Mouse (Mus musculus): ENCODE measurements around the gene Galnt10. TPM values are rescaled to one million over a fixed set of nuclear protein-coding genes. Genes with fewer than 3 reads are reported as not detected.

Galnt10 gene
- polyA plus RNA-seq, 1 experiment from 2014 or later = 13.0 TPM

DNA sequence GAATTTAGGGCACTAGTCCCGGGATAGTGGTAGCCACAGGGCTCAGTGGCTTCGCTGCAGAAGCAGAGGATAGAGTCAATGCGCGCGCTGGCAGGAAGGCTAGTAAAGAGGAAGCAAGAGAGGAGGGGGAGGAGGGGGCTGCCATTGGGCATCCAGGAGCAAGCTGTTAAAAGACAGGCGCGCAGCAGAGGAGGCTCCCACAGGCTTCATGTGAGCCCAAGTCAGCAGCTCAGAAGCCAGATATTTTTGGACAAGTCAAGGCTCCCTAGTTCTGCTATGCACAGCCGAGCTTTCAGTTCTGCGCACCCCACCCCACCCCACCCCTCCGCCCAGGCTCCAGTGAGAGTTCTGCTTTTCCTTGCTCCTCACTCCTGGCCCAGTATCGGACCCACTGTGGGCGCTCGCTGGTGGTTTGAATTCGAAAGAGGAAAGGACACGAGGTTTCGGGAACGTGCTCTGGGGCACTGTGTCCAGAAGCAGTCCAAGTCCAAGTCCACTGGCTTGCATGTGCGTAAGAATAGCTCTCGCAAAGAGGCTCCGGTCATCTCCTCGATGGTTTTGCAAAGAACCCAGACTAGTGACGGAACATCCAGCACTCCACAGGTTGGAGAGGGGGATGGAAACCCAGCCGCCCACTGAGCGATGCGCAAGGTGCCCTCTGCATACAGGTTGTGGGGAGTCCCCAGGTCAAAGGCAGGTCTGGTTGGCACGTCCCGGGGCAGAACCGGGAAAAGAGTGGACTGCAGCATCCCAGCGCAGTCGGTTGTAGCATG, 811 bp upstream of the Galnt10 start:
- peaks cover 2% of the 10 kb centered on the region; the same call in 1 of the 2 replicates for H3K27me3 ChIP-seq
- peak overlapping the region; percentile 85 for H3K27ac ChIP-seq (replicated peaks)
- peak overlapping the region; percentile 74 for H3K9ac ChIP-seq
- H3K4me2 ChIP-seq = peak overlapping the region; percentile 99
- no peaks in the 10 kb centered on the region for H3K36me3 ChIP-seq
- H3K9me3 ChIP-seq = no peaks in the 10 kb centered on the region
- H3K4me3 ChIP-seq = peak overlapping the region; percentile 76
- WGBS = under 1% methylated on average over 30 of the region's 30 CpGs
- peak; percentile 76 for ATAC-seq (ENCODE audit: low read depth)
- H3K4me1 ChIP-seq (replicated peaks) = peaks cover 41% of the 10 kb centered on the region

DNA sequence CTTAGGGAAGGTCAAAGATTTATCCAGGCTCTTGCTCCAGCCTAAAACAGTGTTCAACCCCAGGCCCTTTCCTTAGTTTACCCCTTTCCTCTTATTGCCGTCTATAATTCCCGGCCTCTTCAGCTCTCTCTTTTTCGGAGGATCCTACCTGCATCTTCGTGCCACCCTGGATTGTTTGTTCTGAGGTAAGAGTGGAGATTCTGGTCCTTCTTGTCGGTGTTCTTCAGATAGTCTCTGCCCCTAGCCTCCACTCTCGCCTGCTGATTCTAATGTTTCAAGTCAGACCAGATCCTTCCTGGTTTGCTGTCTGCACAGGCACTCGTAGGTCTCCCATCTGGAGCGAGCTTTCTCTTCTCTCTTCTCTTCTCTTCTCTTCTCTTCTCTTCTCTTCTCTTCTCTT, 605 bp downstream of the Galnt10 start:
- 26% methylated on average over 8 of the region's 8 CpGs for WGBS
- Histone ChIP-seq H3K4me2 (peak overlapping the region; percentile 99), H3K27me3 (peaks cover 2% of the 10 kb centered on the region; the same call in 1 of the 2 replicates), H3K36me3 (no peaks in the 10 kb centered on the region), H3K27ac (replicated peaks) (no peak overlapping the region), H3K9ac (peak overlapping the region; percentile 74), H3K4me1 (replicated peaks) (peaks cover 53% of the 10 kb centered on the region), H3K9me3 (no peaks in the 10 kb centered on the region), H3K4me3 (peak overlapping the region; percentile 76)
- no peak for ATAC-seq (ENCODE audit: low read depth)

- Histone ChIP-seq H3K4me2 (peak overlapping the region; percentile 99), H3K36me3 (no peaks in the 10 kb centered on the region), H3K27ac (replicated peaks) (no peak overlapping the region), H3K4me3 (peak overlapping the region; percentile 76), H3K27me3 (peaks cover 2% of the 10 kb centered on the region; the same call in 1 of the 2 replicates), H3K4me1 (replicated peaks) (peaks cover 57% of the 10 kb centered on the region), H3K9me3 (no peaks in the 10 kb centered on the region), H3K9ac (peak overlapping the region; percentile 74; the same call in 1 of the 2 replicates)
- ATAC-seq (ENCODE audit: low read depth) = no peak
- 26% methylated on average over 1 of the region's 1 CpGs for WGBS
Observed at GRCm38 (mm10) chr11:57646416-57646815, 1.2 kb downstream of the Galnt10 start.

- H3K4me3 ChIP-seq = peak overlapping the region; percentile 76; the same call in 1 of the 2 replicates
- WGBS = 75% methylated on average over 8 of the region's 8 CpGs
- no peaks in the 10 kb centered on the region for H3K9me3 ChIP-seq
- no peak overlapping the region for H3K27ac ChIP-seq (replicated peaks)
- no peak for ATAC-seq (ENCODE audit: low read depth)
- H3K4me1 ChIP-seq (replicated peaks) = peaks cover 62% of the 10 kb centered on the region
- H3K36me3 ChIP-seq = no peaks in the 10 kb centered on the region
- H3K4me2 ChIP-seq = peak overlapping the region; percentile 99
- H3K27me3 ChIP-seq = peaks cover 2% of the 10 kb centered on the region; the same call in 1 of the 2 replicates
- no peak overlapping the region for H3K9ac ChIP-seq
Observed at GRCm38 (mm10) chr11:57646940-57647339, 1.7 kb downstream of the Galnt10 start.

DNA sequence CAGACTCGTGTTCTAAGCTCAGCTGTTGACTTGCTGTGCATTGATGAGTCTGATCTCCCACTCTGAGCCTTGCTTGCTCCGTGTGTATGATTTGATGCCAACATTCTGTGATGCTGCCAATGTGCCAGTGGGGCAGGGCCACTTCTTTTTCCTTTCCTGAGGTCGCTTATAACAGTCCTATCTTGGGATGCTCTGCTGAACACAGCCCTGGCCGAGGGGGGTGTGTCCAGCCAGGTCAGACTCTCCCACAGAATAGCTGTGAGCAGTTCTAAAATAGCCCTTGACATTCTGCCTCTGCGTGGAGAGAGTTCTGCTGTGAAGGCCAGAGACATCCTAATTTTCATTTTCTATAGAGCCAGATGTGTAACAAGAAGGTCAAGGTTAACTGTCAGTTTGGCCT, 2.2 kb downstream of the Galnt10 start:
- Histone ChIP-seq H3K4me2 (peak overlapping the region; percentile 99), H3K9me3 (no peaks in the 10 kb centered on the region), H3K4me1 (replicated peaks) (peaks cover 62% of the 10 kb centered on the region), H3K27me3 (peaks cover 2% of the 10 kb centered on the region; the same call in 1 of the 2 replicates), H3K4me3 (no peak overlapping the region), H3K27ac (replicated peaks) (no peak overlapping the region), H3K9ac (0 out of 2 replicates have a peak overlapping the region, but pooled peaks have one; percentile 14), H3K36me3 (no peaks in the 10 kb centered on the region)
- ATAC-seq (ENCODE audit: low read depth) = no peak
- 51% methylated on average over 5 of the region's 5 CpGs for WGBS

DNA sequence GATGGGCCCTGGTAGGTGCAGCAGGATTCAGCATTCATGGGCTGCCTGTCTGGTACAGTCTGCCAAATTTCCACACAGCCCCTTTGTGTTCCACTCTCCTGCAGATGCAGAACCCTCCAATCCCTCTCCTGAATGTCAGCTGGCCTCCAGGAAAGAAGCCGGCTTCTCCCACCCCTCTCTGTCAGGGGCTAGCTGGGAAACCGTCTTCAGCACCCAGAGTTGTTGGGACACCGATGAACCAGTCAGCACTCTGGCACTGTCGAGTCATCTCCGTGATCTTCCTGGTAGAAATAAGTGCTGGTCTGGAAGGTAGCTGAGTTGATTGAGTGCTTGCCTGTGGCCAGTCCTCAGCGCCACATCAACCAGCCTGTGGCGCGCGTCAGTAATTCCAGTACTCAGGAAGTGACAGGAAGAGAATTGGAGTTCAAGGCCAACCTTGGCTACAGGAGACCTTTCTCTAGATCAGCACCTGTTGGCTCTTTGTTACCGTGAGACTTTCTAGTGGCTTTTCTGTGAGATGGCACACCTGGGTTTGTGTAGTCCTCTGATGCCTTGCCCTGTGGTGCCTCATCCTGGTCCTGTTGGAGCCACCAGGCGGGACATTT, 3.1 kb downstream of the Galnt10 start:
- Histone ChIP-seq H3K27ac (replicated peaks) (no peak overlapping the region), H3K4me2 (no peak overlapping the region), H3K27me3 (peaks cover 2% of the 10 kb centered on the region; the same call in 1 of the 2 replicates), H3K9ac (no peak overlapping the region), H3K4me3 (no peak overlapping the region), H3K36me3 (no peaks in the 10 kb centered on the region), H3K4me1 (replicated peaks) (peaks cover 62% of the 10 kb centered on the region), H3K9me3 (no peaks in the 10 kb centered on the region)
- ATAC-seq (ENCODE audit: low read depth) = no peak
- WGBS = 88% methylated on average over 11 of the region's 11 CpGs

GRCm38 (mm10) chr11:57649269-57649668, 4.0 kb downstream of the Galnt10 start:
- WGBS = 78% methylated on average over 4 of the region's 4 CpGs
- no peaks in the 10 kb centered on the region for H3K36me3 ChIP-seq
- no peaks in the 10 kb centered on the region for H3K9me3 ChIP-seq
- peaks cover 2% of the 10 kb centered on the region; the same call in 1 of the 2 replicates for H3K27me3 ChIP-seq
- no peak for ATAC-seq (ENCODE audit: low read depth)
- H3K27ac ChIP-seq (replicated peaks) = no peak overlapping the region
- H3K4me3 ChIP-seq = no peak overlapping the region
- no peak overlapping the region for H3K4me2 ChIP-seq
- no peak overlapping the region for H3K9ac ChIP-seq
- H3K4me1 ChIP-seq (replicated peaks) = peaks cover 56% of the 10 kb centered on the region

DNA sequence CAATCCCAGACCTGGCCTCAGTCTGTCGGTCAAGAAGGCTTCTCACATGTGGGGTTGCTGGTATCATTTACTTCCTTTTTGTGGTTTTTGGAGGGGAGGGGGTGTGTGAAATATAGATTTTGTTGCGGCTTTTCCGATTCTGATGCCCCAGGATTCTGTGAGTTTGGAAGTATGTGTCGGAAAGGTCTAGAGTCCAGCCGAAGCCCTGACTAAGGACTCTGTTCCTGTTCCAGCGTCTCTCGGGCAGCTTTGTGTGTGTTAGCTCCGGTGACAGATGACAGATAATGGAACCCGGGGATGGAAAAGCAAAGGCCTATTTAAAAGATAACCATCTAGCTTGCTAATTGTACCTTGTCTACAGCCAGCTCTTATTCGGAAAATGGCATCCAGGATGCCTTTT, 4.4 kb downstream of the Galnt10 start:
- Histone ChIP-seq H3K9me3 (no peaks in the 10 kb centered on the region), H3K4me1 (replicated peaks) (peaks cover 52% of the 10 kb centered on the region), H3K27ac (replicated peaks) (no peak overlapping the region), H3K27me3 (peaks cover 2% of the 10 kb centered on the region; the same call in 1 of the 2 replicates), H3K4me3 (no peak overlapping the region), H3K9ac (no peak overlapping the region), H3K4me2 (no peak overlapping the region), H3K36me3 (no peaks in the 10 kb centered on the region)
- ATAC-seq (ENCODE audit: low read depth) = no peak
- WGBS = 83% methylated on average over 10 of the region's 10 CpGs

GRCm38 (mm10) chr11:57650867-57651266, 5.6 kb downstream of the Galnt10 start:
- H3K4me2 ChIP-seq = no peak overlapping the region
- peaks cover 2% of the 10 kb centered on the region; the same call in 1 of the 2 replicates for H3K27me3 ChIP-seq
- 87% methylated on average over 2 of the region's 2 CpGs for WGBS
- H3K36me3 ChIP-seq = no peaks in the 10 kb centered on the region
- no peak overlapping the region for H3K4me3 ChIP-seq
- H3K27ac ChIP-seq (replicated peaks) = no peak overlapping the region
- no peak overlapping the region for H3K9ac ChIP-seq
- ATAC-seq (ENCODE audit: low read depth) = no peak
- H3K9me3 ChIP-seq = no peaks in the 10 kb centered on the region
- H3K4me1 ChIP-seq (replicated peaks) = peaks cover 58% of the 10 kb centered on the region

- Histone ChIP-seq H3K9ac (no peak overlapping the region), H3K36me3 (no peaks in the 10 kb centered on the region), H3K9me3 (no peaks in the 10 kb centered on the region), H3K4me1 (replicated peaks) (peaks cover 58% of the 10 kb centered on the region), H3K27ac (replicated peaks) (no peak overlapping the region), H3K4me3 (no peak overlapping the region), H3K27me3 (peaks cover 2% of the 10 kb centered on the region; the same call in 1 of the 2 replicates), H3K4me2 (no peak overlapping the region)
- ATAC-seq (ENCODE audit: low read depth) = no peak
- 49% methylated on average over 15 of the region's 15 CpGs for WGBS
Observed at GRCm38 (mm10) chr11:57651281-57651810, 6.1 kb downstream of the Galnt10 start.

DNA sequence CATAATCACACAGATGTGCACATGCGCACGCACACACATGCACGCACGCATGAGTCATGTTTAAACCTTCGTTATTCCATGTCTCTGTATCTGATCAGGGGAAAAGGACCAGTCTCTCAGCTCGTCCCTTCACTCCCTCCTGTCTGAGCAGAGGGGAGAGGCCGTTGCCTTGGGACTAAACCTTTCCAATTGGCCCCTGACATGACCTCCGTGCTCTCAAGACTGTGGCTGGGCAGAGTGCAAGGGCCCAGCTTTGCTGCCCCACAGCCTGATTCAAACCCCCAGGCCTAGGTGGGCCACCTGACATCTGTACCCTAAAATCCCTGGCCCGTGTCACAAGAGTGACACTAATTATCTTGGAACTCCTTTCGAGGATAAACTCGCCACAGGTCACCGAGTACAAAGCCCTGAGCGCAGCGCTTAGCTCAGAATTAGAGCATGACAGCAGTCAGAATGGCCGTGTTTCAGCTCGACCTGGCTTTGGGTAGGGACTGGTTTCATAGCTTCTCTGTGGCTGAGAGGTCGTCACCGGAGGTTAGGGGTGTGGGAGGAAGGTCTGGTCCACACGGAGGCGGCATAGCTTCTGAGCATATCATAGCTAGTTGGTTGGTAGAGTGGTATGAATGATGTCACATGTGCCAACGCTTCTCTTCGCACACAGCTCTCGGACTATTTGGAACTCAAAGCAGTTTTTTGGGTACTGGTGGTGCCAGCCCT, 7.1 kb downstream of the Galnt10 start:
- no peaks in the 10 kb centered on the region for H3K9me3 ChIP-seq
- 82% methylated on average over 23 of the region's 23 CpGs for WGBS

More for the DNA sequence above, 7.1 kb downstream of the Galnt10 start:
- no peaks in the 10 kb centered on the region for H3K36me3 ChIP-seq
- ATAC-seq (ENCODE audit: low read depth) = no peak
- H3K4me2 ChIP-seq = no peak overlapping the region
- no peak overlapping the region for H3K4me3 ChIP-seq
- H3K27me3 ChIP-seq = 0 out of 2 replicates have a peak, but pooled peaks cover 2% of the 10 kb centered on the region
- H3K27ac ChIP-seq (replicated peaks) = no peak overlapping the region
- H3K9ac ChIP-seq = no peak overlapping the region
- H3K4me1 ChIP-seq (replicated peaks) = peaks cover 58% of the 10 kb centered on the region
